Mouse (Mus musculus) lung, postnatal 36 days (tissue): ENCODE measurements at regions not wholly inside any gene's neighbourhood (a gene's known extent, or its start where the extent isn't known, plus 50 kb on each side); places are given as distances from the start of the nearest gene placed in this dataset.

Experiments
- DNase-seq: peaks from one replicate; pipeline ENCODE4 v3.0.0; 2022; ENCODE audit warnings: mixed read lengths

DNA sequence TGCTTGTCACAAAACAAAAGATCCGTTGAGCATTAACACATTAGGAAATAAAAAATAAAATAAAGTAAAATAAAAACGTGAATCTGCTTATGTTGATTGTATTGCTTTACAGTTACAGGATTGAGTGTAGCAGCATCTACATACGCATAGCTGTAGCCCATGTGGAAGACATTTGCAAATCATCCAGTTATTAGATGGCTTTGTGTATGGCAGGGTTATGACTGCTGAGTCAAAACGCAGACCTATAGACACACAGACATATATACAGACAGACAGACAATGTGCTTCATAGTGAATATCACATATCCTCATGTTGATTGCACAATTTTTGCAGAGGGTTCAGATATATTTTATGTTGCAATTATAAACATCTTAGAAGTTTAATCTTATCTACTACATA lies 64.5 kb downstream of the Gm11146 start:
- no peak for DNase-seq

DNA sequence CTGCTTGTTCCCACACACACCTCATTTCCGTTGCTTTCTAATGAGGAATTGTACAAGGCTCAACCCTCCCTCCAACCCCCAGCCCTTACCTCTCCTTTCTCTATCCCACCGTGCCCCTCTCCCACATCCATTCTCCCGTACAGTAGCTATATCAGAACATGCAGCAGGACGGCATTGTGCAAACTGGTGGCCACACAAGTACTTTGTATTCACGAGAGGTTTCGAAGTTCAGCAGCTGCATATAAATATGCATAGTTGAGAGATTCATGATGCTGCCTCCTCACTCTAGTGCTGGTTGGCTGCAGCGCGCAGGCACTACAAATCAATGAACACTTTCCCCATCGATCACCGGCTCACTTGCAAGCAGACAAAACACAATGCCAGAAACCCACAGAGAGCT lies 65.1 kb downstream of the Gm11146 start:
- DNase-seq, result no peak

DNA sequence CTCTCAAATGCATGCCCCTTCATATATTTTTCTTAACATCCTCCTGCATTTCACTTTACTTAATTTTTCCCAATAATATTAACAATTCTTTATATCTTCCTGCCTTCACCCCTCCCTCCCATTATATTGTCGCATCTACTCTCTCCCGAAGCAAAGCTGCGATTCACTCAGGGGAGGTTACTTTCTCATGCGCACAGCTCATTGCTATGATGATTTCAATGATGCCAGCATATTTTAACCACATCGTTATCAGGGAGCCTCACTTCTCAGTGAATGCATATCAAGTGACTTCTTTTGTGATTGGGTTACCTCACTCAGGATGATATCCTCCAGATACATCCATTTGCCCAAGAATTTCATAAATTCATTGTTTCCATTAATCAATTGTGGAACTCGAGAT lies 65.6 kb downstream of the Gm11146 start:
- no peak for DNase-seq

DNA sequence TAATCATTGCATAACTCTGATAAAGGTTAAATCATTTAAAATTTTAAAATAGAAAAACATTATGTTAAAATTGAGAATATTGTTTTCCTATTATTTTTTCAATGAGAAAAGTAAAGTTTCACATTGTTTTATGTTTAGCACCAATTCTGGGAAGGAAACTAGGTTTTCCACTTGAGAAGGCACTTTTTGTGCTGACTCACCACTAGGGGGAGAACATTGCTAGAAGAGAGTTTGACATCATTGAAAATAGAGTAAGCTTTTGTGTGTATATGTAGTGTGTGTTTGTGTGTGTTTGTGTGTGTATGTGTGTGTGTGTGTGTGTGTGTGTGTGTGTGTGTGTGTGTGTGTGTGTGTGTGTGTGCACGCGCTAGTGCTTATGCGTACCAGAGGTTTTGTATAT lies 66.9 kb downstream of the Gm11146 start:
- DNase-seq, result peak; percentile 46

DNA sequence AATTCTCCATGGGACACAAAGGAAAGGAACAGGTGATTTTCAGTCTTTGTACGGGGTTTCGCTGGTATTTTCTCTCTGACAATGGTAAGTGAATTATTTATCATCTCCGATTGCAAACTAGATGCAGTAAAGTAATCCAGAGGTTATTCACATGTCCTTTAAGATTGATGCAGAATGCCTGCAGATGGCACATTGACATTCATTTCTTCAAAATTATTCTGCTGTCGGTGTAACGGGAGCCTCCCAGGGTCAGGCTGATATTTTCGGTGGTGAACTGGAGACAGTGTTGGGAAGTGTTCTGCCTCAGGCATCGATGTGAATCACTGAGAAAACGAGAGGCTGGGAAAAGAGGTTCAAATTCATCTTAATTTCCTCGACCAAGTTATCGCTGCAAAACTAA lies 70.3 kb downstream of the Gm11146 start:
- no peak for DNase-seq

DNA sequence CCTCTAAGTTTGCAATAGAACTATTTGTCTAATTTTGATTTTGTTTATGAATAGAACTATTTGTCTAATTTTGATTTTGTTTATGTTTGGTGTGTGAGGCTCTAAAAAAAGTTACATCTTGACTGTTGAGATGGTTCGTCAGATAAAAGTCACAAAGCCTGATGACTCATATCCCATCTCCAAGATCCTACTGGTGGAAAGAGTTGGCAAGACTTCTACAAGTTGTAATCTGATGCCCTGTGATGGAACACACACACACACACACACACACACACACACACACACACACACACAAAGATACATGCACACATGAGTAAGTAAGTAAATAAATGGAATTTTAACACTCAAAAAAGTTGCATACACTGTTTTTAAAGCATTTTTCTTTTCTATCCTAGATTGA lies 73.9 kb downstream of the Gm11146 start:
- DNase-seq, result no peak

DNA sequence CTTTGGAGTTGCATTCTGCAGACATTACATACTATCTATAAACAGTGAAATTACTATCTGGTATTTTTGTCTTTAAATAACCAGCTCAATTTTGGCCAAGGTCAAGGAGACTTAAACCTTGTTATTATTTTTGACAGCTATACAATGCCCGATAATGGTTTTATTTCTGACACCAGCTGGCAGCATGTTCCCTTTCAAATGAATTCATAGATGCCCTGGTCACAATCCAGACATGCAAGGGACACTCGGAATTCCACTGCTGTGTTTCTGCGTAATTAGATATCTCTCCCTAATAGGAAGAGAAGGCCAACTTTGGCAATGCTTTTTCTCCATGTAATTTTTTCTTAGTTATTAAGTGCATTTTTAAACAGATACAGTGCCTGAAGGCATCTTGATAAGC lies 87.3 kb downstream of the Gm11146 start:
- no peak for DNase-seq

DNA sequence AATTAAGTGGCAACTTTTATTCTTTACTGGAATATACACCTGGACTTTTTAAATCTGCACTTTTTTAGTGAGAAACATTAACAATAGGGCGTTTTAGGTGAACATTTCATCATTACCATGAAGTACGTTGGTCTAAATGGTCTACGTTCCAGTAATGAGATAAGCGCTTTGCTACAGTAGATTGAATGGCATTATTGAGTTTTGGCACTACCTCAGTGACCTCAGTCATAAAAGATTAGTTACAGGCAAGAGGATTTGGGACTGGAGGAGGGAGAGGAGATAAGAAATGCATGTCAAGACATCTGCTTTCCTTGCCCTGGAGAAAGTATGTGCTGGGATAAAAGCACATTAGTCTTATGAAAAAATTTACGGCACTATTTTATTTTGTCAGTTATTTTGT lies 98.3 kb downstream of the Gm11146 start:
- DNase-seq, result no peak

DNA sequence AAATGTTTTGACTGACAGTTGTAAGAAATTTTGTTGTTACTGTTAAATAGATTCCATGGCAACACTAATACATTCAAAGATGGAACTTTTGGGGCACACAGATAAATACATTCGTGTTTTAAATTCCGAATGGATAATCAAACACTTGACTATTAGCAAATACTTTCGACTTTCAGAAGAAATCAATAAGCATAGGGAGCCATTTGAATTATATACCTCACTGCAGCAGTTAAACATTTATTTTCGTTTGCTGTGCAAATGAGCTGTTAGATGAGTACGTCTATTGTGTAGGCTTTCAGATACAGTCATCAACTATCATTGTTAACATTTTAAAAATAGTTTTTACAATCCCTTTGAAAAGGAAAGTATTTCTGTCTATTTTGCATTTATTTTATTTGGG lies 99.0 kb downstream of the Gm11146 start:
- DNase-seq, result no peak

DNA sequence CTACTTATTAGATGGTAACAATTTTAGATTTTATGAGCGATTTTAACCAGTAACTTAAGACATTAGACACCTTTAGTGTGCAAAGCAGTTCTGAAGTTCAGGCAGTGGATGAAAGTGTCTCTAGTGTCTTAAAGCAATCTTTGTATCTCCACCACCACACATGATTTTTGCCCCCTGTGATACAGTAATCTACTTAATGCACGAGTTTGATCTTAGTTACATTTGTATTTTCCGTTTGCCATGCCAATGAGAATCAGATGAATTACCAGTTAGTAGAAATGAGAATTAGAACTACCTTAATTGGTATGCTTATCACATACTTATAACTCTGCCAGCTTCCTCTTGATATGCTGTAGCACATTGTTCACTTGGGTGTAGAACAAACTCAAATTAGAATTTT lies 99.9 kb downstream of the Gm11146 start:
- no peak for DNase-seq

DNA sequence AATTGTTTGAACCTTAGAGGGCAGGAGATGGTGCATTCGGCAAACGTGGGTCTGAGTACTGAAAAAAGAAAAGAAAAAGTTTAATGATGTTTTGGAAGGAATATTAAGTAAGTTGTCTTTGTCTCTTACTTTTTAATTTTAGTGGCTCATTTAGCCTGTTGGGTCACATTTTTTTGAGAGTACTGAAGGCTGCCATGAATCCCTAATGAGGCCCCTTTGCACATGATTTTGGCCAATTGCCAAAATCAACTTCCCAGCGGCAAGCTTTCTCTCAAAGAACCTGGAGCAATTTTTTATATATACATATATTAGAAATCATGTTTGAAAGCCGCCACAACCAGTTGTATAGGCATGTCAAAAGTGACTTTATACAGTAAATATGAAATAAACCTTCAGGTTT lies 100.9 kb downstream of the Gm11146 start:
- peak; percentile 31 for DNase-seq

DNA sequence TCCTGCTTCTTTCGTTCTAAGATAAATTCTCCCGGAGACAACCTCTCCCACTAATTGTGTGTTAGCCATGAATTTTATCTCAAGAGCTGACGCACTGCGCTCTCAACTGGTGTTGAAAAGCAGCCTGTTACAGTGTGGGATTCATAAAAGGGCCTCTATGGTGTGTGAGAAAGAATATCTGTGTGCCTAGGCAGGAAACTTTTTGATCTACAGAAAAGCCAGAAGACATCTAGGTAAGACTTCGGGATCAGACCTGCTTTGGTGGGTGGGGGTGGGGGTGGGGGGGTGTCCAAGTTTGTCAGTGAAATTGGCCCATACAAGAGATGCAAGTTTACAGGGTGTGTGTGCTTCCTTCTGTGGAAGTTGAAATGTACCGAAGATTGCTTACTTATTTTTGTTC lies 101.5 kb downstream of the Gm11146 start:
- DNase-seq, result peak; percentile 55

DNA sequence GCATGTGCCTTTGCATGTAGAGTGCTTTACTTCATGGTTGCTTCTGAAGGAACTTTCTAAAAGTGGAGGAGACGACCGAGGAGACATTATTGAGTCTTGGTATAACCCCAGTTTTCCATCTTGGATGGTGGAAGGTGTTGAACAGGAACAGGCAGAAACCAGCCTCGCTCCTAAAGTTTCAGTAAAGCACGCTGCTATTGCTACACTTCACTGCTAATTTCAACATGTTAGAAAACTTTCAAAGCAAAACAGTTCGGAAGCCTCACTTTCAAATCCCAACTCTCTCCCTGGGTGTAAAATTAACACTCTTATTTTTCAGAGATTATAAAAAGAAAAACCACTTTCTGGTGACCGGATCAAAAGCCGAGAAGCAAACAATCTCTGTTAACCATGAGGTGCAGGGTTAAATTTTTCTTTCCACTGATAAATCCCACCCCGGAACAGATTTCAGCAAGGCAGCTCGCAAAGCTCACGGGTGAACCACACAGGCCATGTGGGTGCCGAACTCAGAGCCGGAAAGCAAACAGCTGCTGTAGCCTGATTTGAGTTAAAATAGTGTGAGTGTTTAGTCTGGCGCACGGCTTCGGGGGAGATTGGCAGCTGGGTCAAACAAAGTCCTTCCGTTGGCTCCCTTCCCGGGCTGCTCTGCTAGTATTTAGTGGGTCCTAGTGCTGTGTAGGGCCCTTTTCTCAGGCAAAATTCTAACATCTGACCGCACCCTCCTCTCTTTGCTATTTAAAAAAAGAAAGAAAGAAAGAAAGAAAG lies 102.2 kb downstream of the Gm11146 start:
- peak; percentile 93 for DNase-seq

DNA sequence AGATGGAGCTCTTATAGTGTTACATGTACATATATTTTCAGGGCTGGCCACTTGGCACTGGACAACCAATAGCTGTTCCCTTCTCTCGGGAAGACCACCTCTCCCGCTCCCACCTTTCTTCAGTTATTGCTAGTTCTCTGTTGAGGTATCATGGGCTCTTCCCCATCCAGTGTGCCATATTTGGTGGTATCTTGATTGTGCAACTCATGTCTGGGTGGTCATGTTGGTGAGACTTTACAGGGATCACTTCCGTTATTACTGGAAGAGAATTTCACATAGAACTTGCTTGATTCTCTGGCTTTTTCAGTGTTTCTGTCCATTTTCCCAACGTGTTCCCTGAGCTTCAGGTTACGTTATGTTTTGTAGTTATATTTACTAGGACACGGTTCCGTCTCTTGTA lies 106.6 kb downstream of the Gm11146 start:
- no peak for DNase-seq

DNA sequence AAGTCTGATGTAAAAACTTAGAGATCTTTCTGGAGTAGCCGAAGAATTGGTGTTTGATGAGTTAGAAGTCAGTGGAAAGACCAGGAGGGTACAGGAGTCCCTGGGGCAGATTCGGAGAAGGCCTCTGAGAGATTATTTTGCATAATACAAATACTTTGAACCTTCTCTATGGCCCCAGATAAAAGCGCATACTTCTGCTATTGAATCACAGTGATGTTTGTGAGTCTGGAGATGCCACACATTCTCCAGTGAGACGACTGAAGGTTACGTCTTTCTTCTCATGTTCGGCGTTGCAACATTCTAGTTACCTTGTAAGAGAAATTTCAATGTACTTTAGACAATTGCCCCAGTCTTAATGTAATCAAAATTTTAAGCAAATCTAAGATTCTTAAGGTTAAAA lies 107.9 kb downstream of the Gm11146 start:
- no peak for DNase-seq

DNA sequence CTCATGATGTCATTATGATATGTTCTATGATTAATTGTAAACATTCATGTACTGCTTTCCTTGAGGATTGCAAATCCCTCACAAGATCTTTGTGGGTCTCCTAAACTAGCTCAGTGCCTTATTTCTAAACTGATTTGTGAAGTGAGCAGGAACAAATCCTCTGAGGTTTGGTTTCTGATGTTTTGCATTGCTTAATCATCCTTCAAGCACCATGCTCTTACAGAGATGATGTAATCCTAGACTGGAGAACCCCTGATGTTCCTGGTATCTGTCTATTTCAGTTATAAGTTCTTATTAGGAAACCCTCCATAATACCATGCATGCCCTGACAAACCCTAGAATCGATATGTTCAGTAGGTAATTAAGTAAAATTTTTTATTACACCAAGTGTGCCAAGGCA lies 113.7 kb downstream of the Gm11146 start:
- no peak for DNase-seq

DNA sequence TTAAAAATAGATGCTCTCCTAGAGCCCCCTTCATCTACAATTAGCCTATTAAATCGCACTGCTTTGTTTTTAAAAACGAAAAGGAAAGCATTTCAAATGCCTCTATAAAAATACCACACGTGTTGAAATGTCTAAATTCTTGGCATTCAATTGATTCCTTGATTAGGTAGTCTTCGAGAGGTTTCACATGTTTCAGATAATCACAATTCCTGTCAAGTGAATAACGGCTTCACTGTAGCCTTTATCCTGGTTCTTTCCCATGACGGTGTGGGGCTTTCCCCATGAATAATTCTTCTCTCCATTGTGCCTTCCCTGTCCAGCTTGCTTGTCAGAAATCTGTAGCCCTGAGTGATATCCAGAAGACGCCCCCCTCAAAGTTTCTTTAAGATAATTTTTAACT lies 122.1 kb downstream of the Gm11146 start:
- DNase-seq, result peak; percentile 38

DNA sequence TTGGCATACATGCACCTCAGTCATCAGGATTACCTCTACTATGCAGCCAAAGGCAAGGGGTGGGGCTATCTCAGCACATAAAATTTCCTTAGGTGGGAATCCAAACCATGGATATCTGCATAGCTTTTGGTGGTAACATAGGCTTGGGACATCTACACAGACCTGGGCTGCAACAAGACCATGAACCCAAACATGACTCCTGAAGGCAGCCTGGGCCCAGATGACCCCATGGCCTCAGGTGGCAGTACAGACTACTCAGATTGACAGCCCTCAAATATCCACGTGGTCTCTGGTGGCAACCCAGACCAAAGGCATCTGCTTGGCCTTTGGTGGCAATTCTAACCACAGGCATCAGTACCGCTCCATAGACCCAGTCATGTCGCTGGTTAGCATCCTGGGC lies 130.0 kb downstream of the Gm11146 start:
- DNase-seq, result no peak

DNA sequence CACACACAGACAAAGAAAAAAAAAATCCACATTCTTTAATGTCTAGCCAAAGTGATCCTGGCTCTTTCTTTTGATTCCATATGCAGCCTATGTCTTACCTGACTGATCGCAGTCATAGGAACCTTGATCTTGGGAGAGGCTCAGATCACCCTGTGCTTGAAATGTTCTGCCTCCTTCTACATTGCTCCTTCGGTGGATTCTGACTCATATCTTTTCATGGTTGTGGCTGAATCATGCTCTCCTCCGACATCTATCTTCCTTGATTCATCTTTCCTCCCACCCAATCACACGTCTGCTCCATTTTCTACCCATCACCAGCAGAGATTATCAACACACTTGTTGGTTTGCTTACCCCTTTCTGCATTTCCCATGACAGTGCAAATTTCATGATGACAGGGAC lies 132.0 kb downstream of the Gm11146 start:
- no peak for DNase-seq

DNA sequence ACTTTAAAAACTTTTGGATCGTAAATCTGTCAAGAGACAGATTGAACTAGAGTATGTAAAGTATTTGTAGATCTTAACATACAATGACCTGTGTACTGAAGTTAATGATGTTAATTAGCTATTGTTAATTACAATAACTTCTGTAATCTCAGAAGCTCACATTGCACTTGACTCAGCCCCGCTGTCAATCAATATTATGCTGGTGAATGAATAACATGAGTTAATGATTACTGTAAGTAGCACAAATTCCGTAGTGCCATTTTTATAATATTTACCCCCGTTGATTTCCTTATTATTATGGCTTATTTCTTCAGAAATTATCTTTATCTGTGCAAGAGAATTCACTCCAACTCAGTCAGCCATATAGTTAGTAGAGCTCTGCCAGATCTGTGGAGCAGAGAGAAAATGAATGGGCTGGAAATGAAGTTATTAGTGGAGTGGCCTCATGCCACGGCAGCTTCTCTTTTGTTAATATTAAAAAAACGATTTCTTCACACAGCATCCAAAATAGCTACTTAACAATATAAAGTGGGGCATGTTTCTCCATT lies 132.5 kb downstream of the Gm11146 start:
- no peak for DNase-seq

DNA sequence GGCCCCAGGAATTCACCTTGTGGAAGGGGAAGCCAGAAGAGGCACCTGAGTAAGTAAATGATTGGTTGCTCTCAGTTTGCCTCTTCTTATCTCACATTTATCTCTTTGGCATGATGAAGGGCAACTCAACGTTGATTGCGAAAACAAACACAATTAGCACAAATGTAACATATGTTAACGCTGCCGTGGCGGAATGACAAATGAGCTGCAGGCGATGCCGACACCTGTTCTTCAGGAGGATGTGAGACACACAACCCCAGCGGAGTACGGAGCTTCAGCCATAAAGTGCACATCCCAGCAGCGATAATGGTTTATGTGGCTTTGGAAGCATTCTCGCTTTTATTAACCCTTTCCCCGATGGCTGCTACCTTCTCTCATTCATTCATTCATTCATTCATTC lies 134.7 kb downstream of the Gm11146 start:
- no peak for DNase-seq

DNA sequence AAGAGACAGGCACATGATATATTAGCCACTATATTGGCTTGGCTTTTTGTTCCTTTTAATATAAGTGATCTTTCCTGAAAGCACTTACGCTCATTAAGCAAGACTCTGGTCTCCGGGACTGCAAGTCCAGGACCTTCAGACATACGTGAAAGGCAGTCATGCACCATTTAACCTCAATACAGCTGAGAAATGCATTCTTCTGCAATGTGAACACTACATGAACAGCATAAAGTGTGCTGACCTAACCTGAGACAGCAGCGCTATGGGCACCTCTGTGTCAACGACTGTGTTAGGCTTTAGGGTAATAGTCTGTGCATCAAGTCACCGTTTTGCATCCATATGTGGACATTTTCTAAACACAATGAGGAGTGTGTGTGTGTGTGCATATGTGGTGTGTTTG lies 137.3 kb downstream of the Gm11146 start:
- no peak for DNase-seq

DNA sequence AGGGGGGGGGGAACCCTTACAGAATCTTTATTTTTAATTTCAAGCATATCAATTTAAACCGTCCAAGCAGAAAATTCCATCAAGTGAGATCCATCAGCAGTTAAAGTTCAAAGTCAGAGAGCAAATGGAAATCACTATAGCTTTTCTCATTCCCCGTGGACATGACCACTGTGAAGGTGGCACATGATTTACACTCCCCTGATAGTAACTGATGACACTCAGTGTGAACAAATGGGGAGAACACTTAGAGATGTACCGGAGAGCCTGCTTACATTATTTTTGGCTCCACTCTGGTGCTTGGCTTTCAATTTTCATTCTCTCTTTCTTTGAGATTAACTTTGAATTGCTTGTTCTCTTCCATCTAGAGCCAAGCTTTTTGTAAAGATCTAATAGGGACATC lies 140.0 kb downstream of the Gm11146 start:
- no peak for DNase-seq

DNA sequence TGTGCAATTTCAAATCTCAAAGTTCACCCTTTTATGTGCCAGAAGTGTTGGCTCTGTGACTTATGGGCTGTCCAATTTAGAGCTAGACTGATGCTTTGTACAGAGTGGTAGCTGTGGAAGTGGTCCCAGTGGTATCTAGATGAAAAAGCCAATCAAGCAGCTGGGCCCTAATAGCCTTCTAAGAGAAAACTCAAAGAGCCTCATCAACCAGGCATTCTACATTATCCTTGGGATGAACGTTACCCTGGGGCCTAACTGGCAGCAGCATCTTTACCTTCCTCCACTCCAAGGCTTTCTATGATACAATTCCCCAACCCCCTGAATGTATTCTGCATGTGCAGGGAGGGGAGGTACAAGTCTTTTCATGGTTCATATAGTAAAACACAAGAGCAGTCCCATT lies 140.4 kb downstream of the Gm11146 start:
- DNase-seq, result no peak

DNA sequence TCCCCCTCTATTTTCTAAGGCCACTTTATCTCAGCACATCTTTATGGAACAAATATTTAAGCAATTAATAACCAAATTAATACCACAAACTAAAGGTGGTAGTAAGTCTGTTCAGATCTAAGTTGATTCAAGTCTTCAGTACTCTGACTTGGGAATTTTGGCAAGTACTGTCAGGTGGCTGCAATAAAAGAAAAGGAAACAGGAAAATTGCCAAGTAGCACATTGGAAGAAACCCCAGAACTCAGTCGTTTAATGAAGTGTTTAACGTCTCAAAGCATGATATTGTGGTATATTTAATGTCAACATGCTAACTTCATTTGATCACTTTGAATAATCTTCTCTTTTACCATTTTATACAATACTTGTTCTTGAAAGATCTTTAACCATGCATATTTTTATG lies 142.2 kb downstream of the Gm11146 start:
- DNase-seq, result no peak
